Mouse (Mus musculus) forebrain, embryonic 14.5 days (tissue): ENCODE results near the gene Gsdma. TPM values are rescaled to one million over a fixed set of nuclear protein-coding genes. Genes with fewer than 3 reads are reported as not detected.

Source experiments
- ATAC-seq: fragments of 200-750 bp; cut with Nextera tagmentation; 2 replicates; pipeline ENCODE4 v1.8.0; 2017; ENCODE audit warnings: mild to moderate bottlenecking, moderate library complexity
- DNase-seq: peaks from one replicate; pipeline ENCODE4 v3.0.0-alpha.2; 2015; ENCODE audit warnings: low spot score
- H3K27ac ChIP-seq: fragments of 300-500 bp; sonication (generic); 2 replicates; pipeline ENCODE4 v1.5.1; 2014; ENCODE audit warnings: low read depth, mild to moderate bottlenecking, control low read depth, low read length, moderate library complexity
- H3K27me3 ChIP-seq: fragments of 300-500 bp; sonication (generic); replicated peaks from 2 replicates; pipeline ENCODE4 v1.6.1; 2014; ENCODE audit warnings: low read length, control low read depth, mixed read lengths; ENCODE audit not compliant: control insufficient read depth, insufficient read depth
- H3K36me3 ChIP-seq: fragments of 300-500 bp; sonication (generic); 2 replicates; pipeline ENCODE4 v1.6.1; 2014; ENCODE audit warnings: low read length, control low read depth; ENCODE audit not compliant: control insufficient read depth, insufficient read depth
- H3K4me1 ChIP-seq: fragments of 300-500 bp; sonication (generic); 2 replicates; pipeline ENCODE4 v1.6.1; 2014; ENCODE audit warnings: antibody characterized with exemption, low read length, control low read depth; ENCODE audit not compliant: control insufficient read depth, insufficient read depth
- H3K4me2 ChIP-seq: fragments of 300-500 bp; sonication (generic); 2 replicates; pipeline ENCODE4 v1.6.1; 2014; ENCODE audit warnings: mild to moderate bottlenecking, control low read depth, low read length
- H3K4me3 ChIP-seq: fragments of 300-500 bp; sonication (generic); 2 replicates; pipeline ENCODE4 v1.5.1; 2014; ENCODE audit warnings: low read depth, low read length, control low read depth
- H3K9ac ChIP-seq: fragments of 300-500 bp; sonication (generic); 2 replicates; pipeline ENCODE4 v1.6.1; 2014; ENCODE audit warnings: mild to moderate bottlenecking, low read length, control low read depth, moderate library complexity
- H3K9me3 ChIP-seq: fragments of 300-500 bp; sonication (generic); replicated peaks from 2 replicates; pipeline ENCODE4 v1.6.1; 2016; ENCODE audit warnings: low read length, control low read depth, mixed read lengths; ENCODE audit not compliant: control insufficient read depth
- WGBS: fragments of 180-500 bp; shearing (Covaris S2); extraction: QIAGEN DNeasy Blood & Tissue Kit; methylation state at CpG from one replicate; pipeline ENCODE4 v1.1.7; 2014; 5-methylcytosine and 5-hydroxymethylcytosine counted together
- polyA plus RNA-seq: library from polyadenylated mRNA; unstranded; fragments of >200 nt; fragmentation: Nextera tagmentation; extraction: Ambion mirVana; gene quantifications from 2 replicates; pipeline ENCODE4 v1.2.1, GENCODE M21; 2014

The Gsdma gene
- polyA plus RNA-seq, 1 experiment from 2014 or later: not detected

GRCm38 (mm10) chr11:98686976-98687375 lies 22.8 kb downstream of the Gsdma start:
- no peaks in the 10 kb centered on the region for H3K27me3 ChIP-seq
- WGBS: 93% methylated on average over 4 of the region's 4 CpGs
- H3K27ac ChIP-seq: no peak overlapping the region
- H3K4me3 ChIP-seq: no peak overlapping the region
- peaks cover 65% of the 10 kb centered on the region for H3K36me3 ChIP-seq
- no peaks in the 10 kb centered on the region for H3K9me3 ChIP-seq
- H3K4me2 ChIP-seq: no peak overlapping the region
- ATAC-seq (no peak), DNase-seq (no peak)
- H3K9ac ChIP-seq: no peak overlapping the region
- H3K4me1 ChIP-seq: peaks cover 8% of the 10 kb centered on the region

GRCm38 (mm10) chr11:98688009-98688408 lies 23.9 kb downstream of the Gsdma start:
- Histone ChIP-seq H3K27me3 (no peaks in the 10 kb centered on the region), H3K9me3 (no peaks in the 10 kb centered on the region), H3K9ac (no peak overlapping the region), H3K27ac (no peak overlapping the region), H3K4me1 (peaks cover 8% of the 10 kb centered on the region), H3K36me3 (peaks cover 75% of the 10 kb centered on the region), H3K4me3 (no peak overlapping the region), H3K4me2 (no peak overlapping the region)
- no peak for ATAC-seq
- no peak for DNase-seq
- 85% methylated on average over 8 of the region's 8 CpGs for WGBS

- no peak for ATAC-seq
- Histone ChIP-seq H3K4me3 (no peak overlapping the region), H3K27me3 (no peaks in the 10 kb centered on the region)
Measured at GRCm38 (mm10) chr11:98693201-98693600, 29.1 kb downstream of the Gsdma start.

GRCm38 (mm10) chr11:98693746-98694145 lies 29.6 kb downstream of the Gsdma start:
- ATAC-seq (no peak), DNase-seq (no peak)
- no peak overlapping the region for H3K9ac ChIP-seq
- H3K9me3 ChIP-seq: no peaks in the 10 kb centered on the region
- H3K4me1 ChIP-seq: no peaks in the 10 kb centered on the region
- no peak overlapping the region for H3K4me3 ChIP-seq
- H3K4me2 ChIP-seq: no peak overlapping the region
- peaks cover 71% of the 10 kb centered on the region for H3K36me3 ChIP-seq
- WGBS: 91% methylated on average over 8 of the region's 9 CpGs
- H3K27ac ChIP-seq: no peak overlapping the region
- no peaks in the 10 kb centered on the region for H3K27me3 ChIP-seq

More at GRCm38 (mm10) chr11:98693201-98693600, 29.1 kb downstream of the Gsdma start:
- no peaks in the 10 kb centered on the region for H3K4me1 ChIP-seq
- H3K9me3 ChIP-seq: no peaks in the 10 kb centered on the region
- DNase-seq: no peak
- 76% methylated on average over 13 of the region's 13 CpGs for WGBS
- no peak overlapping the region for H3K4me2 ChIP-seq
- H3K9ac ChIP-seq: no peak overlapping the region
- no peak overlapping the region for H3K27ac ChIP-seq
- H3K36me3 ChIP-seq: peaks cover 74% of the 10 kb centered on the region

GRCm38 (mm10) chr11:98694301-98694700 lies 30.1 kb downstream of the Gsdma start:
- DNase-seq: no peak
- WGBS: 84% methylated on average over 9 of the region's 9 CpGs
- H3K4me1 ChIP-seq: no peaks in the 10 kb centered on the region

GRCm38 (mm10) chr11:98695408-98695807 lies 31.3 kb downstream of the Gsdma start:
- ATAC-seq: no peak
- H3K4me2 ChIP-seq: no peak overlapping the region
- H3K4me3 ChIP-seq: no peak overlapping the region
- no peaks in the 10 kb centered on the region for H3K9me3 ChIP-seq
- no peak for DNase-seq
- H3K27ac ChIP-seq: no peak overlapping the region
- no peaks in the 10 kb centered on the region for H3K4me1 ChIP-seq
- no peak overlapping the region for H3K9ac ChIP-seq
- 77% methylated on average over 14 of the region's 14 CpGs for WGBS
- H3K27me3 ChIP-seq: no peaks in the 10 kb centered on the region
- H3K36me3 ChIP-seq: peaks cover 57% of the 10 kb centered on the region

More at GRCm38 (mm10) chr11:98694301-98694700, 30.1 kb downstream of the Gsdma start:
- Histone ChIP-seq H3K4me3 (no peak overlapping the region), H3K4me2 (no peak overlapping the region), H3K9ac (no peak overlapping the region), H3K27me3 (no peaks in the 10 kb centered on the region), H3K27ac (no peak overlapping the region), H3K36me3 (peaks cover 68% of the 10 kb centered on the region), H3K9me3 (no peaks in the 10 kb centered on the region)
- ATAC-seq: no peak

GRCm38 (mm10) chr11:98696454-98697216 lies 32.5 kb downstream of the Gsdma start:
- 88% methylated on average over 14 of the region's 14 CpGs for WGBS

GRCm38 (mm10) chr11:98697225-98697624 lies 33.1 kb downstream of the Gsdma start:
- 90% methylated on average over 12 of the region's 12 CpGs for WGBS
- Histone ChIP-seq H3K4me1 (no peaks in the 10 kb centered on the region), H3K4me3 (no peak overlapping the region), H3K9me3 (no peaks in the 10 kb centered on the region), H3K36me3 (peaks cover 39% of the 10 kb centered on the region), H3K27ac (no peak overlapping the region), H3K9ac (no peak overlapping the region), H3K4me2 (no peak overlapping the region), H3K27me3 (no peaks in the 10 kb centered on the region)
- ATAC-seq (no peak), DNase-seq (no peak)

More at GRCm38 (mm10) chr11:98696454-98697216, 32.5 kb downstream of the Gsdma start:
- H3K27me3 ChIP-seq: no peaks in the 10 kb centered on the region
- DNase-seq (no peak), ATAC-seq (no peak)
- peaks cover 45% of the 10 kb centered on the region for H3K36me3 ChIP-seq
- no peak overlapping the region for H3K4me3 ChIP-seq
- H3K9me3 ChIP-seq: no peaks in the 10 kb centered on the region
- H3K9ac ChIP-seq: no peak overlapping the region
- H3K27ac ChIP-seq: no peak overlapping the region
- H3K4me1 ChIP-seq: no peaks in the 10 kb centered on the region
- no peak overlapping the region for H3K4me2 ChIP-seq

- 84% methylated on average over 16 of the region's 16 CpGs for WGBS
- Histone ChIP-seq H3K9ac (no peak overlapping the region), H3K4me1 (no peaks in the 10 kb centered on the region), H3K4me3 (no peak overlapping the region), H3K4me2 (no peak overlapping the region), H3K27me3 (no peaks in the 10 kb centered on the region), H3K9me3 (no peaks in the 10 kb centered on the region), H3K36me3 (peaks cover 21% of the 10 kb centered on the region), H3K27ac (no peak overlapping the region)
- no peak for DNase-seq
- no peak for ATAC-seq
Measured at GRCm38 (mm10) chr11:98698849-98699640, 34.9 kb downstream of the Gsdma start.
